Mouse (Mus musculus) NIH3T3 (cell line): ENCODE measurements around the gene Xrcc2.
"Not testable (repeated sequence)": the region's sequence is repeated elsewhere in the genome, so short reads cannot be mapped to it uniquely, and the experiment has no call there.

Source experiments
- DNase-seq: peaks from one replicate; pipeline ENCODE4 v3.0.0-alpha.2; 2012; ENCODE audit warnings: low read depth

The Xrcc2 gene

DNA sequence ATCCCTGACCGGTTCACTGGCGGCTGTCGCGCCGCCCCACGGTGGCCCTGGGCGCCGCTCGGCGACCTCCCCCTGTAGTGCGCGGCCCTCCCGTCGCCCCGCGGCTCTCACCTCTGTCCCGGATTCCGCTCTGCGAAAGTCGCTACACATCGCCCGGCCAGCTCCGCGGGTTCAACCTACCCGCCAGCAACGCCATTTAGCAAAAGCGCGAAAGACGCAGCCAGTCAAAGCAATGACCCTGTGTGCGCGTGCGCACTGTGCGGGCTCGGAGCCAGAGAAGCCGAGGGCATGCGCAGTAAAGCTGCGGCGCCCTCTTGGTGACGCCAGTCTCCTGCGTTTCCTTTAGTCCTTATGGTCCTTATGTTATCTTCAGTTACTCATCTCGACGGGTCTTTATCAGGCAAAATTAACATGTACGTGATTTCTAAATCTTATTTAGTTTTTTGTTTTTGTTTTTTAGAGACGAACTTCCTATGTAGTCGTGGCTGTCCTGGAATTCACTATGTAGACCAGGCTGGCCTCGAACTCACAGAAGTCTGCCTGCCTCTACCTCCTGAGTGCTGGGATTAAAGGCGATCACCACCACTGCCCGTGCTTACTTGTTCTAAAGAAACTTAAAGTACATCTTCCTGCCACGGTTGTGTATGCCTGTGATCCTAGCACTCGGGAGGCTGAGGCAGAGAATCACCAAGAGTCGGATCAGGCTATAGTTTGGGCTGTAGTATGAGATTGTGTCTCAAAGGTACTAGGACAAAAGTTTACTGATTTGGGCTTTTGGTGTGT, at the start of gene Xrcc2:
Gene Xrcc2 (minus strand): TSS at position 259 of the 783 bp plus-strand sequence.
- DNase-seq: peak; percentile 99

GRCm38 (mm10) chr5:25754236-25754766, 48.7 kb upstream of the Xrcc2 start:
- no peak for DNase-seq

GRCm38 (mm10) chr5:25753556-25754235, 48.1 kb upstream of the Xrcc2 start:
- no peak for DNase-seq

GRCm38 (mm10) chr5:25752862-25753261, 47.2 kb upstream of the Xrcc2 start:
- DNase-seq: peak; percentile 15

DNA sequence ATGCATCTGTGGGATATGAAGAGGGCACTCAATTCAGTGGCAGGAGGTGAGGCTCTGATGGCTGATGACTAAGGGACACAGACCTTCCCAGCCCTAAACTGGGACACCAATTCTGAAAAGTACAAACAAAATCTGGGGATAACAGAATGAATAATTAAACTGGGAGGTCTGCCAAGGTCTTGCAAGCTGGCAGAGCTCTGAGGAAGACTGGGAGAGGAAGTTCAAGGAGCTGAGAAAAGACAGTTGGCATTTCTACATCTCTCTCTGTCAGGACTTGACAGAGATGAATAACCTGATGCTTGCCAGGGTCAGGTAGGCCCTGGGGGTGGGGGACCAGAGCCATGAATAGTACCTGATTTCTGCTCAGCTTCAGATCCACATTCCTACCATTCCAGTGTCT, 45.9 kb upstream of the Xrcc2 start:
- no peak for DNase-seq

- DNase-seq: no peak
Measured at GRCm38 (mm10) chr5:25748613-25749012, 43.0 kb upstream of the Xrcc2 start.

DNA sequence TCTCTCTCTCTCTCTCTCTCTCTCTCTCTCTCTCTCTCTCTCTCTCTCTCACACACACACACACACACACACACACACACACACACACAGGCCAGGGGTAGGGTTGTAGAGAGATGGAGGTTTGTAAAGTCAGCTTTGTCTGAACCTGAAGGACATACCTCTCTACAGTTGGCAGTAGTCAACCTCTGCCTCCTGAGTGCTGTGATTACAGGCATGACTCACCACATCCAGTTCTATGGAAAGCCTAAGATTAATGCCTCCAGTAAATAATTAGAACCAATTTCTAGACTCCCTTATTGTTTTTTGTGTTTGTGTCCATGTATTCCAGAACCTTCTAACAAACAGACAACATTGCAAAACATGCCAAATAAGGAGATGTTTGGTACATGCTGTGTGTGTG, 42.3 kb upstream of the Xrcc2 start:
- DNase-seq: peak; percentile 18

DNA sequence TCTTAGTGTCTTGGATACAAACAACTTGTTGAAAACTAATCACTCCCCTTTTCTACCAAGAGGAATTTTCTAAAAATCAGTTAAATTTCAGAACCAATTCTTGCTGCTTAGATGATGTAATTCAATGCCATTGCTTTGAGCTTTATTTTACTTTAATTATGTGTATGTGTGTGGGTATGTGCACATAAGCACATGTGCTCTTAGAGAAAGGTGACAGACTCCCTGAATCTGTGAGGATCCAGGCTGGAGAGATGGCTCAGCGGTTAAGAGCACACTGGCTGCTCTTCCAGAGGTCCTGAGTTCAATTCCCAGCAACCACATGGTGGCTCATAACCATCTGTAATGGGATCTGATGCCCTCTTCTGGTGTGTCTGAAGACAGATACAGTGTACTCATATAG, 33.3 kb upstream of the Xrcc2 start:
- not testable (repeated sequence) for DNase-seq

DNA sequence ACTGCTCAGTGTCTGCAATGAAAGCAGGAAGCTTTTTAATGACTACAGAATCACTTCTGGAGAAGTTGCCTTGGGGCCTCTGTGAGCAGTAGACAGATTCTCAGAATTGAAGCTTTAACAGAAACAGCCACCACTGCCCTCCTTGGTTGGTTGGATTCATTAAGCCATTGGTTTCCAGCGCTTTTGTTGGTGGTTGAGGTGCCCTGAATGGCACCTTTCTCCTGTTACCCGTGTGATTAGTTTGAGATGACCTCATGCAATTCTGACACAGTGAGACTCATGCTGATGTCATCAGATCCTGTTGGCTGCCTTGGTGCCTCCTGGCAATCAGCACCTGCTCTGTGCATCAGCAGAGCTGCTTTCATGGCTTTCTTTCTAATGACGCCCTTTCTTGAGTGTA, 32.8 kb upstream of the Xrcc2 start:
- DNase-seq: no peak

- no peak for DNase-seq
Measured at GRCm38 (mm10) chr5:25735861-25736260, 30.2 kb upstream of the Xrcc2 start.

DNA sequence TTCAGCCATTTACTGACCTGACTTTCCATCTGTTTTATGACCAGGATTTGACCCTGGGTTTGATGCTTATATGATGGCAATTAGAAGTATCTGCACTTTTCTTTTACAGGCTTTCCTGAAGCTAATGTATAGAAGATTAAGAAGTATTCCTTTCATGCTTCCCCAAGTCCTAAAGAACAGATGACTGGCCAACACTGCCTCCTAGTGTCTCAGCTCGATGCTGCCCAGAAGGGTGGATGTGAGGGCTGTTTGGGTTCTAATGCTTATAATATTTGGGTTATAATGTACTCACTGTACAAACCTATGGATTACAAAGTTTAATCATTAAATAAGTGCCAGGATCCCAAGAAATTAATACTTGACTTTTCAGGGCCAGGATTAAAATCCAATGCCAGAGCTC, 28.7 kb upstream of the Xrcc2 start:
- DNase-seq: peak; percentile 75

DNA sequence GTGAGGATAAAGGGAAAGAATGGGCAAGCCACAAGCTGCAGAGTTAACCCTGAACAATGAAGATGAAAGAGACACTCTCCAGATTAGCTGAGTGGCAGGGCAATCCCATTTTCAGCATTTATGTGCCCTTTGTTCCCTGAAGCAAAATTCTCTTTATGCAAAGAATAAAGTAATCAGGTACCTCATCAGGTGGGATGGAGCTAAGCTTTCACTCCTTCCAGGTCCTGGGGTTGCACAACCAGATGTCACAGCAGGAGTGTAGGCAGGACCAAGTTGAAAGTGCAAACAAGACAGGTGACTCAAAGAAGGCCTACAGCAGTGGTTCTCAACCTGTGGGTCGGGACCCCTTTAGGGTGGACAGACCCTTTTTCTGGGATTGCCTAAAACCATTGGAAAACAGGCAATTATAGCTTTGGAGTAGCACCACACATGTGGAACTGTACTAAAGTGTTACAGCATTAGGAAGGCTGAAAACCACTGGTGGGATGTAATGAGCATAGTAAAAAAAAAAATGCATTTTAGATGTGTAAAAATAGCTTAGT, 18.6 kb upstream of the Xrcc2 start:
- DNase-seq: no peak

DNA sequence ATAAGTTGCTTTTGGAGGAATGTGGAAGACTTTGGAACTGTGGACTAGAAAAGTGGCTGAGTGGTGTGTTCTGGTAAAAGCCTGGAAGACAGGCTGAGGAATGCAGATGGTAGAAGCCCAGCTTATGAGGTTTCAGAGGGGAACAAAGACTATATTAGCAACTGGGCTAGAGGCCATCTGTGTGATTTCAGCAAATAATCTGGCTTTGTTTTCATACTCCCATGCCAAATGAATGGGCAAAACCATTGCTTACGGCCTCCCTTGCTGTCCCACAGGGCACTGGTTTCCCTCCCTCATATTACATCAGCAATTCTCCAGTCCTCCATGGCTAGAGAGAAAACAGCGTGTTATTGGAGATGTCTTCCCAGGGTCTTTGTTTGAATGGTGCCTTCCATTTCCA, 17.4 kb upstream of the Xrcc2 start:
- peak; percentile 9 for DNase-seq

DNA sequence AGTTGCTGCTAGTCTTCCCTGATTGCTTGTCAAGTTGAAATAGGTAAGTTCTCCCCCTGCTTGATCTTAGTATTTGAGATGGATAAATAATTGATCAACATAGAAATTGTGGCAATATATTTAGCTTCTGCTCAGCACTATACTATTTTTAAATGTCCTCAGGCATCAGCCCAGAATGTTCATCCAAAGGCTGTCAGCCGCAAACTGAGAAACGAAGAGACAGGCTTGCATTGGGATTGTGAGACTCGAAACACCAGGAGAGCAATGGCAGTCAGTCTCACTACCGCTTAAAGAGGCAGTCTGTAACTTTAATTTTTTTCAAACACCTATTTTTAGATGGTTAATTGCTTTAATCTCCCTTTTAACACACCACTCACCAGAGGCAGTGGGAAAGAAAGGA, 13.8 kb upstream of the Xrcc2 start:
- DNase-seq: no peak

DNA sequence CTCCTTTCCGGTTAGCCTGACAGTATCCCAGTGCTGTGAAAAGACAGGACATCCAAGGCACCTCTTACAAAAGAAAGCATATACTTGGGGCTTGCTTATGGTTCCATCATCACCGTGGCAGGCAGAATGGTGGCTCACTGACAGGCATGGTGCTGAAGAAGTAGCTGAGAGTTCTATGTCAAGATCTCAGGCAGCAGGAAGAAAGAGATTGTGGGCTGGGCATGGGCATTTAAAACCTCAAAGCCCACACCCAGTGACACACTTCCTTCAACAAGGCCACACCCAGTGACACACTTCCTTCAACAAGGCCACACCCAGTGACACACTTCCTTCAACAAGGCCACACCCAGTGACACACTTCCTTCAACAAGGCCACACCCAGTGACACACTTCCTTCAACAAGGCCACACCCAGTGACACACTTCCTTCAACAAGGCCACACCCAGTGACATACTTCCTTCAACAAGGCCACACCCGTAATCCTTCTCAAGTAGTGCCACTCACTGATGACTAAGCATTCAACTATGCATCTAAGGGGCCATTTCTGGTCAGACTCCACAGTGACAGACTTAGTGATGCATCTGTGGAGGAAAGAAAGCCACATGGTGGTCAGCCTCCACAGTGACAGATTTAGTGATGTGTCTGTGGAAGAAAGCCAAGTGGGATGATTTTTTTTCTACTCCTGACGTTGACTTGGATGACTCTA, 7.5 kb upstream of the Xrcc2 start:
- DNase-seq: not testable (repeated sequence)

DNA sequence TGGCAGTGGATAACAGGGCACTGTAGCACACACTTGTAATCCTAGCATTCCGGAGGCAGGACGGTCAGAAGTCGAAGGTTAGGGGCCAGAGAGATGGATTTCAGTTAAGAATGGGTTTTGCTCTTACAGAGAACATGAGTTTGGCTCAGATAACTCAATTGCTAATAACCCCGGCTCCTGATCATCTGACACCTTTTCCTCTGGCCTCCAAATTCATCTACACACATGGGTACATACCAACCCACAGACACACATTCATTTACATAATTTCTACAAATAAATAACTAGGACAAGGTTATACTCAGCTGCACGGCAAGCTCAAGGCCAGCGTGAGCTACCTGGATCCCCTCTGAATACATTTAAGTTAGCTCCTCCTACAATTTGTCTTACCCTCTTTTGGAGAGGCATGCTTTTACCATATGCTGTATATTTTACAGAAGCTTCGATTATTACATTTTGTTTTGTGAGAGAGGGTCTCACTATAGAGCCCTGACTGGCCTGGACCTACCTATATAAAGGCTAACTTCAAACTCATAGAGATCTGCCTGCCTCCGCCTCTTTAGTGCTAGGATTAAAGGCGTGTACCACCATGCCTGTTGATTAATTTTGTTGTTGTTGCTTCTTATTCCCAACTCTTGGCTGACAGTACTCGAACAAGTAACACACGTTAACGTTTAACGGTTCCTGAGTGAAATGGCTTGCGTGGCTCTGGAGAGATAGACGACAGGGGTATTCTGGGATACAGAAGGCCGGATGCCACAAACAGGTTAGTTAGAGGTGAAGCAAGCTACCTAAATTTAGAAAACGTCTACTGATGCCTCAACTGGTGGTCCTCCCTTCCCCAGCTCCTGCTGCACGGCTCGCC, 691 bp downstream of the Xrcc2 start:
- DNase-seq: no peak

DNA sequence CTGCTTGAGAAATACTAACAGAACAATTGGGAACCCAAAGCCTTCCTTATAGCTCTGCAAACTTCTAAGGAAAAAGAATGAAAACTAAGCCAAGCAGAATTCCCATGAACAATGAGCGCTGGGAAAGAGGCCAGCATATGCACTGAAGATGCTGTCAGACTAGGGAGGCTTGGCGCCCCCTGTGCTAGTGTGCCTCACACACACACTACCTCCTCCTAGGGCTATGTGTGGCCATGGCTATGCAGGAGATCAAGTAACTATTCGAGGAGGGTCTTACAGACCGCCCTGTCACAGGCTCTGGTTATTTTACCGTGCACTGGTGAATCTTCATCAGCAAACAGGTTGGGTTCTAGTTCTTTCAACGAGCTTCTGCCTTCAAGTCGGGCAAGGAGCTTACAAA, 7.7 kb downstream of the Xrcc2 start:
- DNase-seq: peak; percentile 34

GRCm38 (mm10) chr5:25696256-25696655, 9.4 kb downstream of the Xrcc2 start:
- DNase-seq: no peak

DNA sequence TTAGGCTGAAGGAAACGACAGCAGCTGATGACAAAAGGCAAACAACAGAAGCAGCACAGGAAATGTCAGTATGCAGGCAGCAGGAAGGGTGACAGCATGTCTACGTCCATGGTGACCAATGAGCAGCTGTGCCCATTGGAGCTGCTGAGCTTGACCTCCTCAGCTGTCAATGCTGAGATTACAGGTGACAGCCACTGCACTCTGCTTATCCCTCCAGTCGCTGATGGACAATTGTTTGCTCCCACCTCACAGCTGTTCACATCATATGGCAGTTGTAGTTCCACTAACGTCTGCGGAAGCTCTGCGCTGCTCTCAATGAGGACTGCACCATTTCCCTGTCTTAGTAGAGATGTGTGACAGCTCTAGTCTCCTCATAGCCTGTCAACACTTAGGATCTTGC, 9.8 kb downstream of the Xrcc2 start:
- no peak for DNase-seq

DNA sequence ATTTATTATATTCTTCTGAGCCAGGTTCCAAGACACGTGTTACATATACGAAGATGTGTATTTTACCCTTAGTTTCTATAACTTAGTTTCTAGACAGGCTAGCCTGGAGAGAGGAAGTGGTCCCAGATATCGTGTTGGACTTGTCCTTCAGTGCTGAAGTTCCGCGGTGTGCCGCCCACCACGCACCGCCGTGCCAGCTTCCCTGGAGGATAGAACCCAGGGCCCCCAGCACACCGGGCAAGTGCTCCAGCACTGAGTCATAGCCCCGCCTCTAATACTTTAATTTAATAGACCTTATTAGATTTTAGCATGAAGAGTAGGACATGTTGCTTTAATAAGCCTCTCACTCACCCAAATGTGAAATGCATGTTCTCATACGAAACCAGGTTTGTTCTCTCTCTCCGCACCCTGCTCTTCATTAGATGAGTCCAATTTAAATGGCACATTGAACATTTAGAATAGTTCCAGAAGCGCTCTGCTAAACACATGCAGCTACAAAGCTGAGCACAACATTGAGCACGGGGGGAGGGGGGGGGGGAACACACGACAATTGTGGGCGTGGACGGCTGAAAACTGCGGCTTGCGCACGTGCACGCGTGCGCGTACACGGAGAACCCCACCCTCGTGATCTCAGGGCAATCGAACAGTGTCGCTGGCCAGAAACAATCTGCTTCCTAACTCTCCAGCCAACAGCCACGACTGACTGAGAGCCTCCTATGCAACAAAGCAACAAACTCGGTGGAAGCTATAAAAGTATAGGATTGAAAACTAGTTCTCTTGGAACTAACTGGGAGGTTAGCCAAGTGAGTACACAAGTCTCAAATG, 33.7 kb downstream of the Xrcc2 start:
- DNase-seq: no peak

DNA sequence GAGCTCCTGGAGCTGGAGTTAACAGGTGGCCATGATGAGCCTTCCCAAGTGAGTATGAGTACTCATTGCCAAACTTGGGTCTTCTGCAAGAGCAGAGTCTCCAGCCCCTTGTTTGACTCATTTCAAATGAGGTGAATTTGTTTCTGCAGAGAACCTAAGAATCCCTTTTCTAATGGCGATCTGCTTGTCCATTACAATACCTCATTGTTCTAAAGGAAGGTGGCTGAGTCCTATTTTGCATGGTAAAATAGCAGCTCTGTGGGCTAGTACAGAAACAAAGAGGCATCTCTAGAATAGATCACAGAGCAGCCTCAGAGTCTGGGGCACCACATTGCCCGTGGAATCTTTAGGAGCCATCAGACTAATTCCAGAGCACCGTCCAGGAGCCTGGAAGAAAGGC, 34.6 kb downstream of the Xrcc2 start:
- no peak for DNase-seq
